Mouse (Mus musculus) heart, adult 10 weeks (tissue): ENCODE data around the gene Dhh. TPM values are rescaled to one million over a fixed set of nuclear protein-coding genes. Genes with fewer than 3 reads are reported as not detected.

Experiments
- polyA plus RNA-seq: library from polyadenylated mRNA; stranded (reverse); fragments of 350-450 nt; fragmentation: Illumina TruSeq; extraction: RNeasy Lipid Tissue Mini Kit (QIAGEN cat#74804); gene quantifications from one replicate; pipeline ENCODE4 v1.2.3, GENCODE M21; 2014; ENCODE audit warnings: low read depth, low replicate concordance

The Dhh gene
- polyA plus RNA-seq = 0.63 TPM

DNA sequence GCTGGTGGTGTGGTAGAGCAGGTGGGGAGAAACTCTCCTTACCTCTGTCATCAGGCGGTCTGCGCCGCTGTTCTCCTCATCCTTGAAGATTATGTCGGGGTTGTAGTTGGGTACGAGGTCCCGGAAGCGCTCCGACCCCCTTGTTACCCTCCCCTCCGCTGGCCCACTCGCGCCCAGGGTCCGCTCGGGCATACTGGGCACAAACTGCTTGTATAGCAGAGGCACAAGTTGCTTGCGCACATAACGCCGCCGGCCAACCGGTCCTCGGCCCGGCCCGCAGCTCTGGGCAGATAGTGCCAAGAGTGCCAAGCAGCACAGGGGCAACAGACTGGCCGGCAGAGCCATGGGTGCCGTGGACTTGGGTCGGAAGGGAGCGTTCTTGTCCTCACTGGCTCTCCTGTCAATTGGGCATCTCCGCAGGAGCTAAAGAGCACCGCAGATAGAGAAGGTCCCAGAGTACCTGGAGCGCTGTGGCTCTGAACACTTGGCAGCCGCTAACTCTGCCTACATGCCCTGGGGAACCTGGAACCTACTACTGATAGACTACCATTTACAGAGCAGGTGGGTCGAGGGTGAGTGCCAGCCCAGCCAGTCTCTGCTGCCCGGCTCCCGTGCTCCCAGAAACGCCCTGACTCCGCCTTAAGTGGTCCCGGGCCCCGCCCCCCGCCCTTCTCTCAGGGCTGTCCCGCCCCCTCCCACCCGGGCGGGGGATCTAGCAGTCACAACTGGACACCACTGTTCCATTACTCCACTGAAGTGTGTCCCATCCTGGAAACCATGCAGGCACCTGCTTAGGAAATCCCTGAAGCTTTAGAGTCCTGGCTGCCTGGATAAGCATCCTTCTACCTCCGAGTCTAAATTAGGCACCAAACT is at the start of gene Dhh:
Dhh (minus strand) TSS at position 613 of the 873 bp plus-strand sequence.

DNA sequence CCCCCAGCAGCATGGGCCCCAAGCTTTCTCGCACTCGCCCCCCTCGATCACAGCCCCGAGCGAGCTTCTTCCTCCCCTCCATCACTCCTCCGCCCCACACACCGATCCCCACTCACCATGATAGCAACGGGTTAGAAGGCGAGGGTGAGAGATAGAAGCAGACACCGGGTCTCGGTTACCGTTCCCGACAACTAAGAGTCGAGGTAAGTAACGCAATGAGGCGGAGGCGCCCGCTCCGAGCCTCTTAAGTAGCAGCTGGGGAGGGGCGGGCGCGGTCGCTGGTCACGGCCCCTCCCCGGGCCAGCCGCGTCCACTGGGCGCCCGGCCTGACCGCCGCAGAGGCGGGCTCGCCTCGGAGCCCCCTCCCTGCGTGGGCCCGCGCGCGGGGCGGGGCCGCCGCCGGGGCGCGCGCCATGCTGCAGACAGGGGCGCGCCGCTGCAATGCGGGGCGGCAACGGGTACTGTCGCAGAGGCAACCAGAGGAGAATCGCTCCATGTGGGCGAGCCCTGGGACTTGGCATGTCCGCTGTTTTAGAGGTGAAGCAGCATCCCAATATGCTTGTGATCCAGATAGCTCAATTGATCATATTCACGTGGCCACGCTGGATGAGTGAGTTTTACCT is 36.0 kb upstream of the Dhh start, which contains the start of gene Tuba1b:
Tuba1b (minus strand) TSS at position 349 of the 623 bp plus-strand sequence.

DNA sequence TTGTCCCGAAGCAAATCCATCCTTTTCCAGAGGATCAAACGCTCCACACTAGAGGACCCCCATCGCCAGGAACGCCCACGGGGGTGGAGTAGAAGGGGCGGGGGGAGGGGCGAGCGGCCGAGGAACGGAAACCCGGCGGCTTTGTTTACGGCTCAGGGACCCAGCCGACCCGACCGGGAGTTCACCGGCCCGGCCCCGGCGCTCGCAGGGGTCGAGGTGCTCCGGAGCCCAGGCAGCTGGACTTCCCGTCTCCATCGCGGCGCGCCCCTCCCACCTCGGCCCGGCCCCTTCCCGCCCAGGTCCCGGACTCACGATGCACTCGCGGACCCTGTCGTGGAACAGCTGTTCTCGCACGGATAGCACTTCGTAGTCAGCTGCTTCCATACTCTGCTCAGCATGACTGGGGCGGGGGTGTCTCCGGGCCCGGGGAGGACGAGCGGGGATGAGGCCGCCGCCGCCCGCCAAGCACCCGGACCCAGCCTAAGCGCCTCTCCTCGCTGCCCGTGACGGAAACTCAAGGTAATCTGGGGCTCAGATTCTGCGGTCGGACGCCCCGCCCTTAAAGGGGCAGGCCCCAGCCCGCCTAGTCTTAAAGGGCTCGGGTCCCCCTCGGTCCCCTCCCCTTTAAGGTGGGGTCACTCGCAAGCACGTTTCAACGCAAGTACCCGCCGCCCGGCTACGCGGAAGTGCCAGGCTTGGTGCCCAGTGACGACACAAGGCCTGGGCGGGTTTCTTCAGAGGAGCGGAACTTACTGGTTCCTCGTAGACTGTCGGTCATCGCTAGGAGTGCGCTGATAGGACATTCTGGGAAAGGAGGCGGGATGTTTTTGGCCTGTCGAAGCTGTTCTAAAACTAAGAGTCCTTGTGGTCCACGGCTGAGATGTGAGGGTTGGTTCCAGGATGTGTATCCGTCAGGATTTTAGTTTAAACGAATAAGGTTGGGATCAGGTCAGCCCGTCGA is 19.5 kb upstream of the Dhh start, which contains the start of gene Lmbr1l:
Lmbr1l (minus strand) TSS at position 694 of the 961 bp plus-strand sequence.

DNA sequence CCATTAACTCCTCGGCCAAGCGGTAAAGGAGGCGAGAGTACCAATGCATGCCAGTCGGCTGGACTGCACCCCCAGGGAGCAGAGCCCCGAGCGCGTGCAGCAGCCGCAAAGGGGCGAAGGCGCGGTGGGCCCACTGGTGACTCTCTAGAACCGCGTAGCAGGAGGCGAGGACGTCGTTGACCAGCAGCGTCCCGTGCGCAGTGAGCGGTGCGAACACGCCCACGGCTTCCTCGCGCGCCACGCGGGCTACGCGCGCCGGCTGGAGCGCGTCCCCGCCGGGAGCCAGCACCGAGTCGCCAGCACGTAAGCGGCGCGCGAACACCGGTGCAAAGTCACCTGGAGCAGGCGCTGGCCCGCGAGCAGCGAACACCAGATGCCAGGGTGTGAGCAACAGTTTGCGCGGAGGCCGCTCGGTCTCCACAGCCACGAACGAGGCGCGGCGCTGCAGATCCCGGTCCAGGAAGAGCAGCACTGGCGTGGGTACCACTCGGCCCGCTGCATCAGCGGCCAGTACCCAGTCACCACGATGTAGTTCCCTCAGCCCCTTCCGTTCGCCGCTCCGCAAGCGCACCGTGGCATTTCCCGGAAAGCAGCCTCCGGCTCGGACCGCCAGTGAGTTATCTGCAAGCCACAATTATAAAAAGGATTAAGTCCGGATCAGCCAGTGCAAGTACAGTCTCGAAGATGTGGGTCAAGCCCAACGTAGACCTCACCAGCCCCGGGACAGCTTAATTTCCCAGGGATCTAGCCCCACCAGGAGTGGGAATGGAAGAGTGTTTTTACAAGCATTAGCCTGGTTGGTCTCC is 4.2 kb downstream of the Dhh start, which contains the start of gene Rhebl1:
Rhebl1 (minus strand) TSS at position 601 of the 806 bp plus-strand sequence.

DNA sequence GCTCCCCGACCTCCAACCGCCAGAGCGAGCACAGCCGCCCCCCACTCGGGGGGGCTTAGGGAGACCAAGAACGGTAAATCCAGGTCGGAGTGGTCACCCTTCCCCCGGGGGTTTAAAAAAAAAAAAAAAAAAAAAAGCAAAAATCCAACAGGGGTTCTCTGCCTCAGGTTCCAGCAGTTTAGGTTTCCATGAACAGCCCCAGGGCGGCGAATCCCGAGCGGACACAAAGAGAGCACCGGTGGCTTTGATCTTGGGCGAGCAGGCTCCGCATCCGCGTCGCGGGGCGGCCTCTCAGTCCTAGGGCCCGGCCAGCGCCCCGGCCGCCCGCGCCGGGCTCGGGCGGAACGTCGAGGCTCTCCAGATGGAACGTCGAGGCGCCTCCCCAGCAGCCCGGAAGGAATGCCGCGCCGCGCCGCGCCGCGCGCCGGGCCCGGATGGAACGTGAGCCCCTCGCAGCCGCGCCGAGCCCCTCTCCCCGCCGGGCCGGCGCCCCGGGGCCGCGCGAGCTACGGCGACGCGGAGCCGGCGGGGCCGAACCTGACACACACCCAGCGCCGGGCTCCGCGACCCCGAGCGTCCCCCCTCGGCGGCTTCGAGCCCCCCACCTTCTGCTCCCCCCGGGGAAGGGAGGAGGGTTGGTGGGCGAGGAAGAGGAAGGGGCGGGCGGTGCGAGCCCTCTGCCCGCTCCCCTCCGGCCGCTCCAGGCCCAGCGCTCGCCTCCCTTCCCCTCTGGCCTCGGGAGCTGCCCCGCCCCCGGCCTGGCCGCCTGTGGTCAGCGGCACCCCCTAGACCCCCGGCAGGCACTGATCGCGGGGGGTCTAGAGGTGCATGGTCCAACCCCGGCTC is 27.0 kb downstream of the Dhh start, which contains the start of gene Kmt2d:
Kmt2d (minus strand) TSS at position 135 of the 846 bp plus-strand sequence.

Other genes with a start within 250 kb of the Dhh start
- gene Ddx23, start 235.6 kb downstream of the Dhh start, polyA plus RNA-seq = 46.9 TPM
- gene Rnd1, start 221.1 kb downstream of the Dhh start, polyA plus RNA-seq = 2.2 TPM
- gene Ccdc65, start 190.3 kb downstream of the Dhh start, polyA plus RNA-seq = 1.0 TPM
- 4.5 TPM for gene Fkbp11, start 170.3 kb downstream of the Dhh start, polyA plus RNA-seq
- 16.7 TPM for gene Arf3, start 135.3 kb downstream of the Dhh start, polyA plus RNA-seq
- gene Wnt10b, start 120.4 kb downstream of the Dhh start, polyA plus RNA-seq = 0.26 TPM
- not detected for gene Wnt1, start 108.7 kb downstream of the Dhh start, polyA plus RNA-seq
- 0.24 TPM for gene Ddn, start 89.0 kb downstream of the Dhh start, polyA plus RNA-seq
- 136 TPM for gene Prkag1, start 67.0 kb downstream of the Dhh start, polyA plus RNA-seq
- gene Kmt2d, start 27.3 kb downstream of the Dhh start, polyA plus RNA-seq = 24.0 TPM
- gene Rhebl1, start 4.0 kb downstream of the Dhh start, polyA plus RNA-seq = 2.2 TPM
- 13.2 TPM for gene Lmbr1l, start 19.7 kb upstream of the Dhh start, polyA plus RNA-seq
- gene Tuba1b, start 36.0 kb upstream of the Dhh start, polyA plus RNA-seq = 260 TPM
- gene Gm49450, start 55.0 kb upstream of the Dhh start, polyA plus RNA-seq = not detected
- 126 TPM for gene Tuba1a, start 55.2 kb upstream of the Dhh start, polyA plus RNA-seq
- gene Tuba1c, start 131.4 kb upstream of the Dhh start, polyA plus RNA-seq = 41.6 TPM
- gene Prph, start 156.6 kb upstream of the Dhh start, polyA plus RNA-seq = 0.76 TPM
- not detected for gene Troap, start 176.0 kb upstream of the Dhh start, polyA plus RNA-seq
- not detected for gene C1ql4, start 189.3 kb upstream of the Dhh start, polyA plus RNA-seq
- not detected for gene Dnajc22, start 194.6 kb upstream of the Dhh start, polyA plus RNA-seq
- gene Spats2, start 227.4 kb upstream of the Dhh start, polyA plus RNA-seq = 5.8 TPM